Comparison of ENCODE assay signal across 26 mouse cellular contexts in the genomic region with DNA sequence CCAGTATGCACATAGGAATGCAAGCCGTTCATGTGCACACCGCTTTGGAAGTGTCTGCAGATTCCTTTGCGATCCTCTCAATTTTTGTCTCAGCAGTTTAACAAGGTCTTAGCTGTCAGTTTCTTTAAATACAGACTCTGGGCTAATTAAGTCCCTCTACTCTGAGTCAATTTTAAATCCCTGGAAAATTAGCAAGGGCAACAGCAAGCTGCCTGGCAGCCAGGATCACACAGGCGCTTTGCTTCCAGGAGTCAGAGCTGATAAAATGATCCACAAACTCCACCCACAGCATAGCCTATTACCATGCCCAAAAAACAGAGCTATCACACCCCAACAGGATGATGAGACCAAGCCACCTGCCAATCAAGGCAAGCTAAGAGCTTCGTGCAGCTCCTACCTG.
"Had no signal": no experiment of that assay in that cellular context is flagged by ENCODE, and none has a peak within 500 bp of the region (broad histone marks: within the 10 kb centered on the region; RNA-seq: fewer than 3 reads in every experiment).

No protein-coding gene starts in this region.

- H3K27me3 ChIP-seq: heart, embryonic 13.5 days; heart, embryonic 15.5 days; hindbrain, embryonic 13.5 days; hindbrain, embryonic 15.5 days; kidney, embryonic 15.5 days; limb, embryonic 13.5 days; limb, embryonic 15.5 days; liver, embryonic 12.5 days had no signal

- H3K36me3 ChIP-seq: heart, embryonic 13.5 days; heart, embryonic 15.5 days; kidney, embryonic 15.5 days; limb, embryonic 13.5 days; limb, embryonic 15.5 days; liver, embryonic 12.5 days had no signal

- H3K4me1 ChIP-seq: hindbrain, embryonic 15.5 days; kidney, embryonic 15.5 days; limb, embryonic 13.5 days; limb, embryonic 15.5 days; liver, embryonic 12.5 days had no signal

- H3K4me2 ChIP-seq: heart, embryonic 11.5 days; heart, embryonic 13.5 days; heart, embryonic 15.5 days; hindbrain, embryonic 13.5 days; hindbrain, embryonic 15.5 days; kidney, embryonic 15.5 days; limb, embryonic 13.5 days; limb, embryonic 15.5 days; liver, embryonic 12.5 days had no signal

- H3K27ac ChIP-seq: gastrocnemius, adult 2 months; heart, embryonic 13.5 days; heart, embryonic 15.5 days; hindbrain, embryonic 13.5 days; hindbrain, embryonic 15.5 days; hindbrain, postnatal 0 days; kidney, embryonic 15.5 days; kidney, postnatal 0 days; limb, embryonic 13.5 days; limb, embryonic 15.5 days; liver, embryonic 12.5 days; liver, embryonic 14.5 days had no signal

- H3K9me3 ChIP-seq: heart, embryonic 13.5 days; heart, embryonic 15.5 days; hindbrain, embryonic 13.5 days; hindbrain, embryonic 15.5 days; kidney, embryonic 15.5 days; limb, embryonic 13.5 days; limb, embryonic 15.5 days; liver, embryonic 12.5 days had no signal

- ATAC-seq: hindbrain, postnatal 0 days; intestine, embryonic 16.5 days; liver, embryonic 12.5 days had no signal

- DNase-seq: gastrocnemius, adult 2 months; gastrocnemius, postnatal 10 days; gastrocnemius, postnatal 25 days; heart, adult 18-20 months; heart, postnatal 14 days; heart, postnatal 36 days; kidney, adult 11 months; kidney, adult 2 months; kidney, adult 9 months; kidney, postnatal 14 days; kidney, postnatal 36 days; layer of hippocampus, postnatal 36 days; left cerebral cortex, postnatal 4 days had no signal

- H3K9ac ChIP-seq: heart, embryonic 13.5 days; heart, embryonic 15.5 days; hindbrain, embryonic 13.5 days; hindbrain, embryonic 15.5 days; kidney, embryonic 15.5 days; limb, embryonic 13.5 days; limb, embryonic 15.5 days; liver, embryonic 12.5 days; liver, embryonic 14.5 days had no signal

- H3K4me3 ChIP-seq: gastrocnemius, adult 2 months; heart, embryonic 13.5 days; heart, embryonic 15.5 days; hindbrain, embryonic 13.5 days; hindbrain, embryonic 15.5 days; kidney, embryonic 15.5 days; limb, embryonic 13.5 days; limb, embryonic 15.5 days; liver, embryonic 12.5 days had no signal
